Mouse (Mus musculus) ES-E14 (cell line): ENCODE measurements around the gene Gm17364. TPM values are rescaled to one million over a fixed set of nuclear protein-coding genes. Genes with fewer than 3 reads are reported as not detected.
A peak's percentile ranks its signal among the peaks of the same experiment; 100 is the strongest.

Source experiments
- DNase-seq: peaks from one replicate; pipeline ENCODE4 v3.0.0-alpha.2; 2013; ENCODE audit warnings: low read depth, low spot score
- H3K27ac ChIP-seq: 2 replicates; pipeline ENCODE4 v1.5.1; 2012; ENCODE audit warnings: low read depth, mild to moderate bottlenecking, low read length, moderate library complexity, mixed read lengths; ENCODE audit not compliant: poor library complexity, insufficient read depth, severe bottlenecking
- H3K36me3 ChIP-seq: 2 replicates; pipeline ENCODE4 v1.6.1; 2012; ENCODE audit warnings: mild to moderate bottlenecking, low read length, moderate library complexity, mixed read lengths; ENCODE audit not compliant: control insufficient read depth, poor library complexity, insufficient read depth, severe bottlenecking
- H3K4me1 ChIP-seq, 2 experiments: fragments of 150-350 bp in 1 of 2; sonication (generic) in 1 of 2; 2 replicates each; pipeline ENCODE4 v1.6.1; 2012; ENCODE audit warnings: low read length in 2 of 2, mild to moderate bottlenecking in 1 of 2, mixed read lengths in 1 of 2; ENCODE audit not compliant: control insufficient read depth in 2 of 2, insufficient read depth in 2 of 2, poor library complexity in 1 of 2
- H3K4me3 ChIP-seq, 2 experiments: fragments of 150-350 bp in 1 of 2; sonication (generic) in 1 of 2; 2 replicates each; pipeline ENCODE4 v1.5.1; 2012; ENCODE audit warnings: low read length in 2 of 2, low read depth in 1 of 2, mild to moderate bottlenecking in 1 of 2, mixed read lengths in 1 of 2; ENCODE audit not compliant: insufficient read depth in 1 of 2, poor library complexity in 1 of 2, severe bottlenecking in 1 of 2
- H3K9ac ChIP-seq: 2 replicates; pipeline ENCODE4 v1.6.1; 2012; ENCODE audit warnings: low read depth, mild to moderate bottlenecking, low read length, mixed read lengths; ENCODE audit not compliant: poor library complexity, insufficient read depth, severe bottlenecking
- H3K9me3 ChIP-seq: fragments of 150-350 bp; sonication (generic); 2 replicates; pipeline ENCODE4 v1.6.1; 2012; ENCODE audit warnings: low read depth, mild to moderate bottlenecking, low read length; ENCODE audit not compliant: control insufficient read depth, insufficient read depth
- CHD2 ChIP-seq: IDR thresholded peaks from 2 replicates; pipeline ENCODE4 v1.6.1; 2014; ENCODE audit warnings: mild to moderate bottlenecking, low read depth, low read length, inconsistent platforms
- HCFC1 ChIP-seq: IDR thresholded peaks from 2 replicates; pipeline ENCODE4 v1.6.1; 2012; ENCODE audit warnings: low read length, inconsistent platforms, borderline replicate concordance; ENCODE audit not compliant: insufficient read depth
- MAFK ChIP-seq: IDR thresholded peaks from 2 replicates; pipeline ENCODE4 v1.6.1; 2014; ENCODE audit warnings: mild to moderate bottlenecking, low read depth, low read length, inconsistent platforms; ENCODE audit not compliant: insufficient read depth
- ZC3H11A ChIP-seq: IDR thresholded peaks from 2 replicates; pipeline ENCODE4 v1.6.1; 2012; ENCODE audit warnings: low read depth, mild to moderate bottlenecking, inconsistent platforms, low read length, borderline replicate concordance
- ZNF384 ChIP-seq: IDR thresholded peaks from 2 replicates; pipeline ENCODE4 v1.6.1; 2012; ENCODE audit warnings: low read depth, low read length, inconsistent platforms
- in situ Hi-C, 2 experiments: fragments of 600-800 bp; cut with MboI; formaldehyde crosslinking; loops; one replicate each; pipeline ENCODE4 v1.15.1; 2025; ENCODE audit warnings: low sequenced_read_pairs in 2 of 2, inconsistent platforms in 1 of 2; ENCODE audit not compliant: unreplicated experiment in 2 of 2
- total RNA-seq: library from RNA; depleted of rRNA; stranded (reverse); fragments of 300-350 nt; gene quantifications from 2 replicates; pipeline ENCODE4 v1.2.3, GENCODE M21; 2012

Gm17364 gene
- total RNA-seq, 1 experiment, result not detected

DNA sequence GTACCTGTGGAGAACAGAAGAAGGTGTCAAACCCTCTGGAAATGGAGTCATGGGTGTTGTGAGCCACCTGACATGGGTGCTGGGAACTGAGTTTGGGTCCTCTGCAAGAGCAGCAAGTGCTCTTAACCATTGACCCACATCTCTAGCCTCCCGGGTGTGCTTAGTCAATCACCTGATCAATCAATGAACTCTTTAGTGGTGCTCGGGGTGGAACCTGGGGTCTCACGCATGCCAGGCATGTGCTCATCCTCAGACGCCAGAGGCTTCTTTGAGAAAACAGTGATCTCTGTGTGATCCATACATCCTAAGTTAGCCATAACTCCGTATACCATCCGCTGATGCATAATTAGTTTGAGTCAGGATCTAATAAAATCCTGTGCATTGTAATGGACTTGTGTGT is 38.6 kb downstream of the Gm17364 start:
- no peak for DNase-seq
- H3K27ac ChIP-seq, result no peak overlapping the region
- in situ Hi-C loops, result loop anchor here (5.0 to 25.0 kb wide), 4 partner anchors 148 to 398 kb away; partner anchors contain the start of gene Mak (in 1 of the 2)
- no peak overlapping the region for H3K9ac ChIP-seq
- H3K4me1 ChIP-seq, result peaks cover 0 to 2% of the 10 kb centered on the region in 2 experiments; a peak in 1 of 4 replicates
- H3K4me3 ChIP-seq, result no peak overlapping the region
- H3K9me3 ChIP-seq, result no peaks in the 10 kb centered on the region
- H3K36me3 ChIP-seq, result no peaks in the 10 kb centered on the region
- TF ChIP-seq HCFC1 (no peak), CHD2 (no peak), MAFK (no peak), ZC3H11A (no peak), ZNF384 (no peak)

DNA sequence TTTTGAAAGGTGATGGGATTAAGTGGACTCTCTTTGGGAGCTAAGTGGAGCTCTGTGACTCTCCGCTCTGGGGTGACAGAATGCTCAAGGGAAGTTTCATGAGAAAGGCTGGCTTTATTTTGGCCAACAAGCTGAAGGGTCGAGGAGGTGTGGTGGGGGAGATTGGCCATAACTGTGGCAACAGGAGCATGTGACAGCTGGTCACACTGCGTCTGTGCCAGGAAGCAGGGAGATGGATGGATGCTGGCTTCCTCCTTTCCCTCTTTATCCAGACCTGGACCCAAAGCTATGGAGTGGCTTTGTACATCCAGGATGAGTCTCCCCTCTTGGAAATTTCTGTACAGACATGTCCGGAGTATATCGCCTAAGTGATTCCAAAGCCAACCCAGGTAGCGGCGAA is 40.5 kb downstream of the Gm17364 start:
- H3K9ac ChIP-seq, result no peak overlapping the region
- in situ Hi-C loops, result loop anchor here in 1 of 2 experiments (25.0 kb wide), 2 partner anchors 146 to 396 kb away; partner anchors contain the start of gene Mak
- TF ChIP-seq ZC3H11A (no peak), CHD2 (no peak)

DNA sequence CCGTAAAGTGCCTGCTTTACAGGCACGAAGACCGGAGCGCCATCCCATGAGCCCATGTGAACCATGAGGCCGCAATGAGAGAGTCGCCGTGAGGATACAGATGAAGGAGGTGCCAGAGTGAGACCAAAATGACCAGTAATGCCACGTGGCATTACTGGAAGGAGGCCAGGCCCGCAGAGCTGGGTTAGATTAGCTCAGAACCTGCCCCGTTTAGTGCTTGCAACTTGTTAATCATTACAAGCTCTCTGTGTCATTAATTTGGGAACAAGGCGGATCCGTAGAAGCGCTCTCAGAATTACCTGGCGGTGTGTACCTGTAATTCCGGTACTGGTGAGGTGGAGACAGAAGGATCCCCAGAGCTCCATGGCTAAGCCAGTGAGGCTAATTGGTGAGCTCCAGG is 41.6 kb downstream of the Gm17364 start:
- peak overlapping the region in 1 of 2 experiments; percentile 54; a peak in 3 of 4 replicates for H3K4me3 ChIP-seq
- peaks cover 0 to 2% of the 10 kb centered on the region in 2 experiments; a peak in 1 of 4 replicates for H3K4me1 ChIP-seq
- H3K27ac ChIP-seq, result no peak overlapping the region
- no peak overlapping the region for H3K9ac ChIP-seq
- TF ChIP-seq CHD2 (no peak), ZC3H11A (no peak), MAFK (no peak), HCFC1 (no peak)
- DNase-seq, result no peak
- no peaks in the 10 kb centered on the region for H3K36me3 ChIP-seq
- in situ Hi-C loops, result loop anchor here in 1 of 2 experiments (25.0 kb wide), 2 partner anchors 145 to 395 kb away; partner anchors contain the start of gene Mak
- no peaks in the 10 kb centered on the region for H3K9me3 ChIP-seq

More for the DNA sequence above, 40.5 kb downstream of the Gm17364 start:
- no peak for DNase-seq
- no peak overlapping the region for H3K4me3 ChIP-seq
- H3K4me1 ChIP-seq, result peaks cover 0 to 2% of the 10 kb centered on the region in 2 experiments; a peak in 1 of 4 replicates
- H3K9me3 ChIP-seq, result no peaks in the 10 kb centered on the region
- no peak overlapping the region for H3K27ac ChIP-seq
- no peaks in the 10 kb centered on the region for H3K36me3 ChIP-seq

DNA sequence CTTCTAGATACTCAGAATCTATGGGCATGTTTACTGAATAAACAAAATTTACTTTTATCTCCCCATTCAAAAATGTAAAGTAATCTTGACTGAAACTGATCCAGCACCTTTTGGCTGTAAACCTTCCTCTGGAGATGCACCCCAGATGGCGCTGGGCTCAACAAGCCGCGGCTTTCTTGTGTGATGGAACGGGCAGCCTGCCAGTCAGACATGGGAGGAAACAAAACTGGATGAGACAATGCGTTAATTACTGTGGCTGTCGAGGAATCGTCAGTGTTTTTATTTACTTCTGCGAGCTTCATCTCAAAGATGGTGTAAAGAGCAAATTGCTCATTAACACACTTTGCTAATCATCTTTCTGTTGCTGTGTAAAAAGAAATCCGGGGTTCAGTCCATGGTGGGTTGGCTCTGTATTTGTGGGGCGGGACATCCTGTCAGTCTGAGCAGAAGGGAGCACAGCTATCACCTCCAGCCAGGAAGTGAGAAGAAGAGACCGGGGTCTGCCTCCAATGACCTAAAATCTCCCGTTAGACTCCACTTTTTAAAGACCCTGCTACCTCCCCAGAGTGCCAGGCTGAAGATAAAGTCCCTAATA is 42.3 kb downstream of the Gm17364 start:
- in situ Hi-C loops, result loop anchor here in 1 of 2 experiments (25.0 kb wide), 2 partner anchors 144 to 394 kb away; partner anchors contain the start of gene Mak

More for the DNA sequence above, 42.3 kb downstream of the Gm17364 start:
- TF ChIP-seq CHD2, result no peak
- no peak for TF ChIP-seq MAFK
- TF ChIP-seq HCFC1, result no peak
- TF ChIP-seq ZC3H11A, result no peak
- no peak for TF ChIP-seq ZNF384
- no peak for DNase-seq
- no peak overlapping the region for H3K27ac ChIP-seq
- H3K4me3 ChIP-seq, result 0 out of 4 replicates have a peak overlapping the region, but pooled peaks of 1 of the 2 experiments have one; percentile 8
- no peak overlapping the region for H3K9ac ChIP-seq
- H3K36me3 ChIP-seq, result no peaks in the 10 kb centered on the region
- no peaks in the 10 kb centered on the region for H3K9me3 ChIP-seq
- peaks cover 0 to 2% of the 10 kb centered on the region in 2 experiments; a peak in 1 of 4 replicates for H3K4me1 ChIP-seq
